In the genomic region with DNA sequence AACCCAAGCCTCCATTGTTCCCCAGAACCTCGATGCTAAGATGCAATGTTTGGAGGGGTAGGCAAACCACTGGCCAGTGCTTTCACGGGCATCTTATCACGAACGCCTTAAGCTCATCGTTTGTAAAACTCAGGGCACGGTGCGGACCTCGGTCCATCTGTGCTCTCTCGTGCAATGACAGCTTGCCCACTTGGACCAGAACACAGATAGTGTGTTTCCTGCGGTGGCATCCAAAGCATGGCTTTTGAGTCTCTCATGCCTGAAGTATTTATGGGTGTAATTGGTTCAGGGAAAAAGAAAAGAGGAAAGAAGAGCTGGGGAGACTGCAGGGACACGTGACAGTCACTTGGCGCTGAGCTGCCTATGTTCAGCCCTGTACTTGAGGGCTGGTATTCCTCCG, we compare ENCODE assay signal across 12 mouse cellular contexts. TPM values are rescaled to one million over a fixed set of nuclear protein-coding genes. Genes with fewer than 3 reads are reported as not detected.
"Had no signal": no experiment of that assay in that cellular context is flagged by ENCODE, and none has a peak within 500 bp of the region (broad histone marks: within the 10 kb centered on the region; RNA-seq: fewer than 3 reads in every experiment).

No protein-coding gene starts in this region.

- DNase-seq: kidney, postnatal 36 days; liver, postnatal 0 days; lung, postnatal 10 days; lung, postnatal 36 days; right cerebral cortex, postnatal 4 days; thymus, adult 2 months; thymus, postnatal 14 days; thymus, postnatal 4 days had no signal

RNA-seq across cellular contexts. Expression of gene Prrt4, which starts 59.4 kb away (rescaled TPM):
- total RNA-seq: liver, adult 2 months had no signal

RNA-seq across cellular contexts. Expression of gene Lep, which starts 60.0 kb away (rescaled TPM):
- total RNA-seq: layer of hippocampus, postnatal 14 days; left cerebral cortex, postnatal 36 days; midbrain, postnatal 0 days had no signal
